Mouse (Mus musculus) kidney, postnatal 25 days (tissue): ENCODE measurements at regions not wholly inside any gene's neighbourhood (a gene's known extent, or its start where the extent isn't known, plus 50 kb on each side); places are given as distances from the start of the nearest gene placed in this dataset.
A peak's percentile ranks its signal among the peaks of the same experiment; 100 is the strongest.

Source experiments
- DNase-seq, 2 experiments: peaks; one replicate each; pipeline ENCODE4 v3.0.0; 2021; ENCODE audit warnings: mixed read lengths in 2 of 2

DNA sequence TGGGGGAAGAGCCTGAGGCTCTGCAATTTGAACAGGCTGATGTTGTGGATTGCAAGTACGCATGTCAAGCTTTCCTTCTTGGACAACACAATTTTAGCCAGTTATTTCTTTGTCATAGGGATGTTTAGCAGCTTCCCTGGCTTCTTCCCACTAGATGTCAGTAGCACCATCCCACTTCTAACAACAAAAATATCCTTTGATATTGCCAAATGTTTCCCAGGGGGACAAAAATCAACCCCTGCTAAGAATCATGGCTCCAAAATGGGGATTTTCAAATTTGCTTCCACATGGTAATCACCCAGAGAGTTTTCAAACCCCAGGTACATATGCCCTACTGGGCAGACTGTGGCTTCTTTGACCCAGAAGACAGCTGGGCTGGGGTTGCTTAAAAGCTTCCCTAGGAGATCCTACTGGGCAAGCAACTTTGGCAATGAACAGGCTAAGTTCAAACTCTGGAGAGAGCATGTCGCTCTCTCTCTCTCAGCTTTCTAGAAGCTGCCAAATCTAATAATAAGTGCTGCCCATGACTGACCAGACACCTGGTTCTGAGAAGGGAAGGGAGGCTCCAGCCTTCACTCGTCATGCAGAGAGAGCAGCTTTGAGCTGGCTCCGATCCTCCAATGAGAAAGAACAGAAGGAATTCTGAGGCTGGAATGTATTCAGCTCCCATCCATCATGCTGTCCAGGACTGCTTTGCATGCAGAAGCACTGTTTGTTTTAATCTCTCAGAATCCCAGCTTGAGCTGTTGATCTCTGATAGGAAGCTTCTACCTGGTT is 157.2 kb upstream of the Ghitm start:
- peak; percentile 43 for DNase-seq

DNA sequence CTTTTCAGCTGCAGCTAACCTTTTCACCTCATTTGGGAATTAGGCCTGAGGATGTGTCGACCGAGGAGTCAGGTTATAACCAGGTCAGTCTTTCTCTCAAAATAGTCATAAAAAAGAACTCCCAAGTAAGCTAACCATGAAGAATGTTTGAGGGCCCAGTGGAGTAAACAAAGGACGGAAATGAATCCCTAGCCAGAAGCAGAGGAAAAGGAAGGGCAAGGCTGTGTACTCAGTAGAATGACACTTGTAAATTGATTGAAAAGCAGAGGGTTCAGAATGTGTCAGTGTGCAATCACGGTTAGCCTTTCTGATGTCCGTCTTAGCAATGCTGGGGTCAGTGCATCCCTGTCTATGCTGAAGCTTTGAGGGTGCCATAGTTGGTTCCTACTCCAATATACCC is 149.3 kb upstream of the Ghitm start:
- peak in 1 of 2 experiments; percentile 37 for DNase-seq

DNA sequence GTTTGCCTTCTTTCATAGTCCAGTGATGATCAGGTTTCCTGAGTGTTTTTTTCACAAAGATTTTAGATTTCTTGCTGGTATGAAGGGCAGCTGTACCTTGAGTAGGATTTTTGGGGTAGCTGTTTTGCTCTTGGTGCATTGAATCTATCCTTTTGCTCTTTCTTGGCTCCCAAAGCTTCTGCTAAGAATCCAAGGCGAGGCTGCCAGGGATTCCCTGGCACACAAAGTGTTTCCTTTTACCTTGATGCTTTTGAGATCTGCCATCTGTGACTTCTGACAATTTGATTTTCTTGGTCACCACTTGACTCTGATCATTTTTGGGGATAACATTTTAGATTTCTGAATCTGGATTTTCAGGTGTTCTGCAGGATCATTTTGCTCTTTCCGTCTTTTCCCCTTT is 144.3 kb upstream of the Ghitm start:
- DNase-seq = no peak

DNA sequence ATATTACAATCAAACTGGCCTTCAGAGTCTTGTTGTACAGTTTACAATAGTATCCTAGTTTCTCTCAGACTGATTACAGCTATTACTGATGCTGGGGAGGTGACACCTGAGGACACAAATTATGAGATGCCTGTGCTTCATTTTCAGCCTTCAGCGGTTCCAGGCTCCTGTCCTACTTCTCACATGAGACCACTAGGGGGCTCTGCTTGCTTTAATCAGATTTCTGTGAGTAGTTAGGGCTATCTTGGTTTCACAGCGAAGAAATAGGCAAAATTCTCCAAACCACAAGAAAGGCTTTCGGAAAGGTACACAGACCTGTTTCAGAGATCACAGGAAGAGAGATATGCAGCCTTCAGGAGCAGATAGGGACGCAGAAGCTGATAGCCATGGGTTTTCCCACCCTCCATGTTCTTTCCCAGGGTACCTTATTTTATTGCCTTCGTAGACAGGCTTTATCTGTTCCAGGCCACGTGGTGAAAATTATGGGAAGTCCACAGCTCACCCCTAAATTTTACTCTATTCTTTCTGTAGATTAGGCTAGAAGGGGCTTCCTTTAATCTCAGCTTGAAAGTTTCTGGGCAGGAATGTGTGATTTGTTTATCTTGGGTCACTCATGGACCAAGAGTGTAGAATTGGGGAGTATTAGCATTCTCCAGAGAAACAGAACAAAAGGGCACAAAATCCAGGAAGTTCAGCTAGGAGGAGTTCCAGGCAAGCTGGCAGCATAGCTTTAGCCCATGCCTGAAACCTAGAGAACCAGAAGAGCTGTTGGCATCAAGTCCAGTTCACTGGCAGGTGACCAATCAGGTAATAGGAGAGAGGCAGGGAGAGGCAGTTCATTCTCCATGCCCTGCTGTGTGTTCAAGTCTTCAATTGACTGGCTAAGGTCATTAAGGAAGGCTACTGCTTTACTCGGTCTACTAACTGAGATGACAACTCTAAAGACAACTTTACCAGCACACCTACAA is 141.9 kb upstream of the Ghitm start:
- peak in 1 of 2 experiments; percentile 57 for DNase-seq

DNA sequence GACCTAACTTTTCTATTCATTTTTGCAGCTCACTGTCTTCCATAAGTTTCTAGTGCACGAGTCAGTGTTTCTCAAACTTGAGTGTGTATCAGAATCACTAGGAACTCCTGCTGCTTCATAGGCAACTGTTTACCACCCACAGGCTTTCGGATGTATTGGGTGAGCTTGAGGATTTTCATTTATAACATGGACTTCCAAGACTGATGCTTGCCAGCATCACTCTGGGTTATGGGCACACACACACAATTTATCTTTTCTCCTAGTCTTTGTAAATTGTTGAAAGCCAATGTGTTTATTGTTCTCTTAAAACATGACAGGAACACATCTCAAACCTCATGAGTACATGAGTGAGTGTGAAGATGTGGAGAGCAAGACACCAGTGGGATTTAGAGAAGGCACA is 137.0 kb upstream of the Ghitm start:
- DNase-seq = no peak

DNA sequence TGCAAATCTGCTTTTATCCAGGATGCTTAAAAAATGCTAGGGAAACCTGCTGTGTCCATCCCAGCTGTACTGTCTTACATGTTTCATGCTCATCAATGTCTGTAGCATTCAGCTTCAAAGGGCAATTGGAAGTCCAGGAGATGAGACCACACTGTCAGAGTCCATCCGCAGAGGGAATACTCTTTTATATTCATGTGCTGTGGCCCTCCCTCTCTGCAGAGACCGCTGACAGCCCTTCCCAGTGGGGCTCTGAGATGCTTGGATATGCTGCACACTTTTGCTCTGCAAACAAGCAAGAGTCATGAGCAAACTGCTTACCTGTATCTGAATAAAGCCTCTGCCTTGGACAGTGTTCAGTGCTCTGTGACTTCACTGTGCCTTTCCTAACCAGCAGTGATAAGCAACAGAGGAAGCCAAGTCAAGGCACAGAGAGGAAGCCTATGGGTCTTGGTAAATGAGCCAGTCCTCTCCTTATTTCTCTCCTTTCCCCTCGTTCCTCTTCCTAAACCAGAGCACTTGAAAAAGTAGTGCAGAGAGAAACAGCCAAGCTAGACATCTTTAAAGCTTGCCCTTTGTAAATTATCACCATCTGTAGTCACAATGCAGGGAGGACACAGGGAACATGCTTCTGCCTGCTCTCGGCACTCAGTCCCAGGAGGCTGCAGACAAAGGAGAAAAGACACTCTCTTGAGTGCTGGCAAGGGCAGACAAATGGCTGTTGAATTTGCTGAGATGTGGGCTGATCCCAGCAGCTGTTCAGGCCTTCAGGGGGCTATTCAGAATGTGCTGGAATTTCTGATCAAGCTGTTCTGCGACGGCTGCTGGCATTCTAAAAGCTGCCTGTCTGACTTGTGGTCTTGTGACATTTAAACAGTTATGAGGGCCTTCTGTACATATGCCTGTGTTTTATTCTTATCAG is 136.2 kb upstream of the Ghitm start:
- no peak for DNase-seq

DNA sequence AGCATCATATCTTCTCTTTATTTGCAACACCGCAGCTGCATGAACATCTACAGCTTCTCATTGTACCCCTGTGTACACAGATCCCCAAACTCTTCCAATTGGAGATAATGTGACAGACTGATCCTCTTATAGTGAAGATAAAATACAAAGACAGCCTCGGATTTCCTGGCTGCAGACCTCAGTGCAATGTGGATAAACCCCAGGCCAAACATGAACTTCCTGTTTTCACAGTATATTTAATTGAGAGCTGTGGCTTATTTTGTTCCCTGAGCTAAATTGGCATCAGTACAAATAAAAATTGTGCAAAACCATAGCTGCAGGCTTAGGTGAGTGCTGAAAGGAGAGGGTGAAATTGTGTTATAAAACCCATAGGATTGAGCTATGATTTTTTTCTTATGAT is 134.8 kb upstream of the Ghitm start:
- DNase-seq = no peak

DNA sequence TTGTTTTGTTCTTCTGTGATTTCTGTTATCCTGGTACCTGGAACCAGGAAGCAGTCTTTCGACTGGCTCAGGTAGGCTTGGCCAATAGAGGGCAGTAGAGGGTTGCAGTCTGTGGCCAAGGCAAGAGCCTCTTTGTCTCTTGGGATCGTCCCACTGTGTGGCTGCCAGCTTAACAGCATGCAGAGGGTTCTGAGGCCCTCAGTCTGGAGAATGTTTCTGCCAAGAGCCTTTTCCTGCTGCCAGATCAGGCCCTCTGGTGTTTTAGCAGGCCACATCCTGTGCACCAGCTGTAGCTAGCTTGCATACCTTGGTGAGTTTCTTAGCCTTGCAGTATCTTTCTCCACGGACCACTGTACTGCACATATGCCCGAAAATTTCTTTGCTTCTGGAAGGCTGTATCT is 103.6 kb upstream of the Ghitm start:
- DNase-seq = peak; percentile 72 to 75

DNA sequence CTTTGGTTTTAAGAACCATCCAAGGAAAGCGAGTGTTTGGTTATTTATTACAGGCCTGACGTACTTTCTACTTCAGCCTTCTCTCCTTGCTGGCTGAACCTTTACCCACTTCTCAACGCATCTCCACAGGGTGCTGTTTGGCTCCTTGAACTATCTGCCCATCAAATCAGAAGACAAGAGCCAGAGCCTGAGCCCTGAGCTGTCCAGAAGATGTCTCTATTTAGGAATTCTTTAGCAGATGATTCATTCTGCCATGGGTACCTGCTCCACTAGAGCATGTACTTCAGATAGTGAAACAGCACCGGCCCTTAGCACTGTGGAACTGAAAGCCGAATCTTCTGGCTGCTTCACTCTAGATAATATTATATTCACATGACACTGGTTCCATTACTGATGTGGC is 102.1 kb upstream of the Ghitm start:
- no peak for DNase-seq

DNA sequence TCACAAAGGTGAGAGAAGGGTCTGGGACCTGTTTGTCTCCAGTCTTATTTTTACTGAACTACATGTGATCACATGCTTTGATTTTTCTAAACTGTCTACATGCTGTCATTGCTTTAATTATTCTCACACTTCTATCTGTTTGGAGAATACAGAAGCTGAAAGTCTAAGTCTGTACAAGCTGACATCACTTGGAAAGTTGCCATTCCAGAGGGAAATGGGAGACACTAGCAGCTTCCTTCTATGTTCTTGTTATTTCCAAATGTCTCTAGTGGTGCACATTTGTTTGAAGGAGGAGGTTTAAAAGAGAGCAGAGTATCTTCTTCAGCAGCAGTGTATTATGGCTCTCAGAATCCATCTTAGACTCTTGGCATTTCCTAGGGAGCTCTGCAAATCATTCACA is 73.2 kb upstream of the Ghitm start:
- DNase-seq = no peak

DNA sequence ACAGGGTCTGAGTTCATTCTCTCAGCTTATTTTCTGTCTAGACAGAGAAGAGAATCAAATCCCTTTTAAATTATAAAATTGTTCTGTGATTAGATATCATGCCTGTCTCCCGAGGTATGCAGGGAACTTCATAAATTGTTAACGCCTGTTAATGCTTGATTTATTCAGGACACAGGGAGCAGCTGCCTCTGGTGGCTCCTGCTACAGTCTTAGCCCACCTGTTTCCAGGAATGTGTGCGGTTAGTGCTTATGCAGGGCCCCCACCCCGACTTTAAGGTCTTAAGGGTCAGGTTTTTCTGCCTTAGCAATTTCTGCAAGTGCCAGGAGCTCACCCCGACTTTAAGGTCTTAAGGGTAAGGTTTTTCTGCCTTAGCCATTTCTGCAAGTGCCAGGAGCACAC is 54.7 kb upstream of the Ghitm start:
- no peak for DNase-seq
